Mouse (Mus musculus) cerebellum, adult 9-10 months (tissue): Measurements from ENCODE around the gene Reep6.
A peak's percentile ranks its signal among the peaks of the same experiment; 100 is the strongest.
"Not testable (repeated sequence)": the region's sequence is repeated elsewhere in the genome, so short reads cannot be mapped to it uniquely, and the experiment has no call there.

ENCODE experiments used
- DNase-seq: peaks from one replicate; pipeline ENCODE4 v3.0.0; 2022

The Reep6 gene

GRCm38 (mm10) chr10:80330888-80331287 lies 1.1 kb downstream of the Reep6 start:
- no peak for DNase-seq

DNA sequence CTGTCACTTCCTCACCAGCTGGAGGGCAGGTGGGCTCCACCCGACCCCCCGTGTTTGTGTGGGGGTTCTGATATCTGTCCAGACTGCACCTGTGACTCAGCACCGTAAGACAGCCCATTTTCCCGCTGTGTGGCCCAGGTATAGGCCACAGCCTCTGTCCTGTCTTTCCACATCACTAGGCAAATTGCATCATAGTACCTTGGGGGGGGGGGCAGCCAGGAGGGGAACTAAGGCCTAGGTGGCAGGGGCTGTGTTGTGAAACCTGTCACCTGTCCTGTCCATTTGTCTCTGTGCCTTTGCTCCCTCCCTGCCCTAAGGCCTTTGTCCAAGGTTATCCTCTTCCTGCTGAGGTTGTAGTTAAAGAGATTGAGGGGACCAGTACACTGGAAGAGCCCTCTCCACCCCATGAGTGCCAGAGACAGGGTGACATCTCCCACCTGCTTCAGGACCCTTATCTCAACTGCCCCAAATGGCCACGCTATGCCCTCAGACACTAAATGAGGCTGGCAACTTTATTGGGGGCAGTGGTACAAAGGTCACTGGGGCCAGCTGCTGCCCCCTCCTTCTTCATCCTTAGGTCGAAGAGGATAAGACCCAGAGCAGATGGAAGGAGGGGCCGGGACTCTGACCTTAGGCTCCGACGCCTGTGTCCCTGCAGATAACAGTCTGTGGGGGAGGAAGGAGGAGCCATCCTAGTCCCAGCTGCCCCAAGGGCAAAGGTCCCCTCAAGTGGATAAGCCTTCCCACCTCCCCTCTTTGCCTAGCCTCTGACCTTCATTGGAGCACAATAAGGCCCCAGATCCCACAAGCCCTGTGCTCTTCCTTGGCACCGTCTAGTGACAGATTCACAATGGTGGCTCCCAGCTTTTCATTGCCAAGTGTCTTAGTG lies 2.1 kb downstream of the Reep6 start:
- no peak for DNase-seq

GRCm38 (mm10) chr10:80332525-80332989 lies 2.8 kb downstream of the Reep6 start:
- peak; percentile 83 for DNase-seq

- DNase-seq, result no peak
Measured at GRCm38 (mm10) chr10:80336263-80336662, 6.5 kb downstream of the Reep6 start.

GRCm38 (mm10) chr10:80339941-80340750 lies 10.4 kb downstream of the Reep6 start:
- DNase-seq, result peak; percentile 90

DNA sequence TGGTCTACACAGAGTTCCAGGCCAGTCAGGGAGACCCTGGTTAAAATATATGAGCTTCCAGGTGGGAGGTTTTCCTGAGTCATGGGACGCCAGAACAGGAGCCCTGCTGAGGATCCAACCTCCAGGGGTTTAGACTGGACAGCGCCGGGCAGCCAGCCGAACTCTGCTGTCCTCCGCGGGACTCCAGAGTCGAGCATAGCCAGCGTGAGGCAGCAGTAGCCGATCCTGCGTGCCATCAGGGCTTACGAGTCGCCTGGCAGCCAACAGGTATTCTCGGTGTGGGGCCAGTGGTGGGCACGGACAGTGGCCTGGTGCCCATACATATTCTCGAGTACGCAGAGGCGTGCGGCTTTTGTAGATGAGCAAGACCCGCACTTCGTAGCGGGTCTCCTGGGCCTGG lies 11.3 kb downstream of the Reep6 start:
- DNase-seq, result no peak

- DNase-seq, result no peak
Measured at GRCm38 (mm10) chr10:80341491-80342304, 11.9 kb downstream of the Reep6 start.

- DNase-seq, result no peak
Measured at GRCm38 (mm10) chr10:80342305-80342748, 12.6 kb downstream of the Reep6 start.

DNA sequence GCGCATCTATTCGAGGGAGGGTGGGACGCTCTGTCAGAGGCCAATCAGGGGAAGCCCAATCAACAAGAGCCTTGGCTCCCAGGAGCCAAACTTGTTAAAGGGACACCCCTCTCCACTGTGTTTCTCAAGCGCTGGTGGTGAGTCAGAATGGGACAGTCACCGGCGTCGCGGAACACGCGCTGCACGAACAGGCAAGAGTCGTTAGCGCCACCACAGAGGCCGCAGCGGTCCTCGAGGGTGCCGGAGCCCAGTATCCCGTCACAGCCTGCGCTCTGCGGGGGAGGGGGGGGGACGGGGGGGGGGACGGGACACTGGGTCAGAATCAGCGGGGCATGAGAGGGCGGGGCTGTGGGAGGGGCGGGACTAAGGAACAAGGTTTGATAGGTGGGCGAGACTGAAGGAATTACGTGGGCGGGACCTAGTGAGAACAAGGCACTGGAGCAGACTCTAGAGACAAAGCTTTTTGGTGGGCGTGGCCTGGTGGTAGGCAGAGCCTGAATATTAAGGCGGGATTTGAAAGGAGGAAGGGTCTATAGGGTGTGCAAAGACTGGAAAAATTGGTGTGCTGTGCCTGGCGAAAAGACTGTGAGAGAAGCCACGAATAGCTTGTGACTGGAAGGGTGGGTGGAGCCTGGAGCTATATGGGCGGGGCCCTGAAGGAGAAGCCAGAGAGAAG lies 13.1 kb downstream of the Reep6 start:
- DNase-seq, result peak; percentile 45

DNA sequence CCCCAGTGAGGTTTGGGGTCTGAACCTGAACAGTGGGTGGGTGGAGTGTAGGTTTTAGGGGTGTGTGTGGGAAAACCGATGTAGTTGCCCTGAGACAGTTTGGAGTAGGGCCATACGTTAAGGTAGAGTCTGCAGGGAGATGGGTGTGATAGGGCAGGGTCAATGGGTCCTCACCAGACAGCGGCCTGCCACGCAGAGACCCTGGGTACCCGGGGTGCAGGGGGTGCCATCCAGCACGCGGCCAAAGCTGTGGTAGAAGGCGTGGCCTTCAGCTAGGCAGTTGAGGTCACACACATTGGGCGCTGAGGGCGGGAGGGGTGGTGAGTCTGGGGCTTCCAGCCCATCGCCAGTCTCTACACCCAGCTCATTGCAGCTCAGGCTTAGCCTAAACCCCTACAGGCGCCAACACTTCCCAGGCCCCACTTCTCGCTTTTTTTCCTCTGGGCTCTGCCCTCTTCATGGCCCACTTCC lies 13.7 kb downstream of the Reep6 start:
- no peak for DNase-seq

DNA sequence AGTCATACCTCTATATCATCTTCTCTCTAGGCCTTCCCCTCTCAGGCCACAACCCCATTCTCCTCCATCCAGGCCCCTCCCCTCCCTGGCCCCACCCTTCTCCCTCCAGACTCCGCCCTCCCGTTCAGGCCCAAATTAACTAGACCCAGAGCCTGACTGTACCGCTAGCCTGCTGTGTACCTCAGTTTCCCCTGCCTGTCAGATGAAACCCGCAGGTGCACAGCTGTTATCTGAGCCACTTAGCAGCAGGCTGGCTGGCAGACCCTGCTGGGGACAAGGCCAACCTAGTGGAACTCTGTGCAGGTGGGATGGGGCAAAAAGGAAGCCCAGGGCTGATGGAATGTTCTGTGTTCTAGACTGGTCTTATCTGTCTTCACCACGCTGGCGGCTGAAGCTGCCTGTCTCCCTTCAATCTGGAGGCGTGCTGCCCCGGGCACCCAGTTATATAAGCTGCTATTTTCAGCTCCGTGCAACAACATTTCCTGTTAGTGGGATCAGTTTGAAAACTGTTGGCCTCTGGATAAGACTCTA lies 14.4 kb downstream of the Reep6 start:
- DNase-seq, result no peak

- no peak for DNase-seq
Measured at GRCm38 (mm10) chr10:80345122-80345521, 15.4 kb downstream of the Reep6 start.

GRCm38 (mm10) chr10:80345929-80346328 lies 16.2 kb downstream of the Reep6 start:
- DNase-seq, result not testable (repeated sequence)

- DNase-seq, result no peak
Measured at GRCm38 (mm10) chr10:80347514-80347967, 17.8 kb downstream of the Reep6 start.

- DNase-seq, result no peak
Measured at GRCm38 (mm10) chr10:80348244-80348781, 18.6 kb downstream of the Reep6 start, which contains the start of gene Adamtsl5. Gene Adamtsl5, minus strand, starts transcription at chr10:80348412.

GRCm38 (mm10) chr10:80348981-80349380 lies 19.2 kb downstream of the Reep6 start:
- DNase-seq, result no peak

DNA sequence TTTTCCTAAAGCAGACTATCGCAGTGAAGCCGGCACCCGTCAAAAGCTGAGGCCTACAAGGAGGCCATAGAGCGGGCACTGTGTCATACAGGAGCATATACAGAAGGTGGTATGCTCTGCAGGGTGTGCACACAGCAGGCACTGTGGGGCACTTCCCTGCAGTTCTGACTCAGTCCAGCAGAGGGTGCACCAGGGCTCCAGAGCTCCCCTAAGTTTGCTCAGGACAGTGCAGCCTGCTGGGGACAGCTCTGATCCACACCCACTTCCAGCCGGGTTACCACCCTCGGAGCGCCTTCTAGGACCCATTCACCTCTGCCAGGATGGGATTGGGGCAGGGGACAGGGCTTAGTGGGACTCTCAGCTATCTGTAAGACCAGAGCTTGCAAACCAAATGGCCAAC lies 20.5 kb downstream of the Reep6 start:
- DNase-seq, result peak; percentile 87

DNA sequence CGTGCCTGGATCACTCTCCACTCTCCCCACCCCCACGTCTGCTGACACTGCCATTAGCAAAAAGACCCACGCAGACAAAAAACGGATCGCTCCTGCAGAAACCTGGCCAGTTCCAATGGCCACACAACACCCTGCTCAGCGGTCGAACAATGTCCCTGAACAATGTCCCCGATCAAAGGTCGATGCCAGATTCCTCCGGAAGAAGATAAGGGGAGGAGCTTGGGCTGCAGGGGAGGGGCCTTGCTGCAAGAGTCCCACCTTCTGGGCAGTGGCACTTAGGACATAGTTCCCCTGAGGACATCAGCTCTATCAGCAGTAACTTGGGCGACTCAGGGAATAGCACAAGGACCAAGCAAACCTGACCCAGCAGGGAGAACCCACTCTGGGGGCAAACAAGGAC lies 22.1 kb downstream of the Reep6 start:
- no peak for DNase-seq

DNA sequence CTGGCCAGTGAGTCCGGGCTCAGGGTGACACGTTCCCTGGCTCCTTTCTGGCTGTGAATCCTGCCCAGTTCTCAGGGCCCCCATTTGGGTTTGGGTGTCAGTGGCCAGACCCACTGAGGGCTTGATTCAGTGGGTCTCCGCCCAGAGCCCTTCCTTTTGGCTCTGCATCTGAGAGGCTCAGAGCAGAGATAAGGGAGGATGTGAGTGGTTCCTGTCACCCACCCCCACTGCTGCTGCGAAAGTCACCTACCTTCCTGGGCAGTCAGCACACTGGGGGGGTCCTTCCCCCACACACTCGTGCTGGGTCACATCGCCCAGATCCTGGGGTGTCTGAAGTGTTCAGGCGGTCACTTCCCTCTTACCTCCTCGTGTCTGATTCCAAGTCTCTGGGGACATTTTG lies 23.0 kb downstream of the Reep6 start:
- no peak for DNase-seq

DNA sequence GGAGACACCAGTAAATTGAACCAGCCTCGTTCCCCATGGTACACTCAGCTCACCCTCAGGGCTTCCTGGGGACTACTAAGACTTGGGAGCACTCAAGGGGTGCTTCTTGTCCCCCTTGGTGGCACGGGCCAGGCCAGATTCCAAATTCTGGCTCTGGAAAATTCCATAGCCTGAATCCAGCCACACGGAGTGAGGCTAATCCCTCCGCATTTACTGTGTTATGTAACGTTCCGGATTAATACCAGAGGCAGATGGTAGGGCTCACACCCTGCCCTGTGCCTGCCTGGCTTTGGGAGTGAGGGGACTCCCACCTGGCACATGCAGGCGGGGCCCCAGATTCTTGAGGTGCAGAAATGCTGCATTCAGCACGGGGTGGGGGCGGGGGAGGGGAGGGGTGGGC lies 25.7 kb downstream of the Reep6 start:
- DNase-seq, result peak; percentile 91

- DNase-seq, result peak; percentile 78
Measured at GRCm38 (mm10) chr10:80356001-80356682, 26.4 kb downstream of the Reep6 start, which contains the start of gene Plk5. Gene Plk5, plus strand, starts transcription at chr10:80356459.
